Mouse (Mus musculus) neural tube, embryonic 14.5 days (tissue): ENCODE data around the gene Tbc1d23. TPM values are rescaled to one million over a fixed set of nuclear protein-coding genes. Genes with fewer than 3 reads are reported as not detected.
"Not testable (repeated sequence)": the region's sequence is repeated elsewhere in the genome, so short reads cannot be mapped to it uniquely, and the experiment has no call there.

ENCODE experiments used
- ATAC-seq: fragments of 200-750 bp; cut with Nextera tagmentation; 2 replicates; pipeline ENCODE4 v1.8.0; 2017; ENCODE audit warnings: low read depth, mild to moderate bottlenecking, moderate TSS enrichment, moderate library complexity
- H3K27ac ChIP-seq: fragments of 300-500 bp; sonication (generic); 2 replicates; pipeline ENCODE4 v1.5.1; 2014; ENCODE audit warnings: low read depth, mild to moderate bottlenecking, control low read depth, low read length, moderate library complexity, mixed read lengths
- H3K27me3 ChIP-seq: fragments of 300-500 bp; sonication (generic); 2 replicates; pipeline ENCODE4 v1.6.1; 2014; ENCODE audit warnings: low read length; ENCODE audit not compliant: control insufficient read depth, insufficient read depth
- H3K36me3 ChIP-seq: fragments of 300-500 bp; sonication (generic); 2 replicates; pipeline ENCODE4 v1.6.1; 2014; ENCODE audit warnings: low read length, mixed read lengths; ENCODE audit not compliant: control insufficient read depth, insufficient read depth
- H3K4me1 ChIP-seq: fragments of 300-500 bp; sonication (generic); 2 replicates; pipeline ENCODE4 v1.6.1; 2014; ENCODE audit warnings: low read length; ENCODE audit not compliant: control insufficient read depth, insufficient read depth
- H3K4me2 ChIP-seq: fragments of 300-500 bp; sonication (generic); 2 replicates; pipeline ENCODE4 v1.6.1; 2014; ENCODE audit warnings: mild to moderate bottlenecking, low read depth, low read length, control low read depth
- H3K4me3 ChIP-seq: fragments of 300-500 bp; sonication (generic); 2 replicates; pipeline ENCODE4 v1.5.1; 2014; ENCODE audit warnings: low read depth, low read length, control low read depth, mixed read lengths
- H3K9ac ChIP-seq: fragments of 300-500 bp; sonication (generic); replicated peaks from 2 replicates; pipeline ENCODE4 v1.6.1; 2014; ENCODE audit warnings: low read depth, mild to moderate bottlenecking, control low read depth, low read length, mixed read lengths
- H3K9me3 ChIP-seq: fragments of 300-500 bp; sonication (generic); 2 replicates; pipeline ENCODE4 v1.6.1; 2016; ENCODE audit warnings: low read length; ENCODE audit not compliant: control insufficient read depth
- WGBS: fragments of 180-500 bp; shearing (Covaris S2); extraction: QIAGEN DNeasy Blood & Tissue Kit; methylation state at CpG from one replicate; pipeline ENCODE4 v1.1.7; 2014; 5-methylcytosine and 5-hydroxymethylcytosine counted together
- polyA plus RNA-seq: library from polyadenylated mRNA; unstranded; fragments of >200 nt; fragmentation: Nextera tagmentation; extraction: Ambion mirVana; gene quantifications from 2 replicates; pipeline ENCODE4 v1.2.1, GENCODE M21; 2014

Tbc1d23 gene
- polyA plus RNA-seq, 1 experiment from 2014 or later: 46.7 TPM

DNA sequence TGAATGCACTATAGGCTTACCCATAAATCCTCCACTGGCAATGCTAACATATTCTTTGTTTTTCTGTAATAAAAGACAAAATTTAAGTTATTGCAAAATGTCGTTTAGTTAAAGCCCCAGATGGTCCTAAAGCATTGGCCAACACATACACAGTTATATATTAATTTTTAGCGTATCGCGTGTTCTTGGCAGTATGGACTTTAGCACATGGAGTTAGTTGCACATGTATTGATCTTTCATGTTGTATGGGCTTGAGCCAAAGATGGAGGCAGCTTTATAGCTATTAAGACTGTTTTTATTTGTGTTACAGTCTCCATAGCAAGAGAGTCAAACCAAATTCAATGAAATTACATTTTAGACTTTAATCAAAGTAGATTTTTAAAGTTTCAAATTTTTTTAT, 44.7 kb downstream of the Tbc1d23 start:
- H3K27me3 ChIP-seq: no peaks in the 10 kb centered on the region
- no peak overlapping the region for H3K4me3 ChIP-seq
- WGBS: 95% methylated on average over 4 of the region's 4 CpGs
- H3K9me3 ChIP-seq: no peaks in the 10 kb centered on the region
- ATAC-seq: no peak
- no peak overlapping the region for H3K27ac ChIP-seq
- no peaks in the 10 kb centered on the region for H3K4me1 ChIP-seq
- peaks cover 38% of the 10 kb centered on the region for H3K36me3 ChIP-seq
- no peak overlapping the region for H3K4me2 ChIP-seq
- no peak overlapping the region for H3K9ac ChIP-seq

DNA sequence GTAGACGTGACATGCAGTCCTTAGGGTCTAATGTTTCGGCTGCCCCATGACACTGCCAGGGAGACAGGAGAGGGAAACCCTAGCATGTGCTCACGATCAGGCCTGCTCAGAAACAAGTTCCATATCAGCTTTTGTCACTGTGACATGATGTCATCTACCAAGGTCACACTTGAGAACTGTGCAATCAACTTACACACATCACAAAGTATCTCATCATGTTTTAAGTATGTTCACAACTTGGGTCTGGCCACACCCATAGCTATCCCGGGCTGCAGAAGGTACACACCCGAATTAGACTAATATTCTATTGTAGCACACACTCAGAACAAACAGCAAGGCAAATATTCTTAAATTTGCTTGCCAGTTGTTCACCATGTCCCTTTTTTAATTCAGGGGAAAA, 49.3 kb downstream of the Tbc1d23 start:
- H3K36me3 ChIP-seq: peaks cover 35% of the 10 kb centered on the region
- 95% methylated on average over 5 of the region's 5 CpGs for whole genome bisulfite sequencing
- H3K9me3 ChIP-seq: no peaks in the 10 kb centered on the region
- H3K27me3 ChIP-seq: no peaks in the 10 kb centered on the region
- H3K4me3 ChIP-seq: no peak overlapping the region
- H3K4me1 ChIP-seq: no peaks in the 10 kb centered on the region
- H3K4me2 ChIP-seq: no peak overlapping the region
- no peak overlapping the region for H3K27ac ChIP-seq
- H3K9ac ChIP-seq: no peak overlapping the region
- ATAC-seq: no peak

- H3K4me2 ChIP-seq: no peak overlapping the region
- no peaks in the 10 kb centered on the region for H3K9me3 ChIP-seq
- ATAC-seq: no peak
- H3K4me3 ChIP-seq: no peak overlapping the region
- H3K9ac ChIP-seq: no peak overlapping the region
- no peak overlapping the region for H3K27ac ChIP-seq
- no peaks in the 10 kb centered on the region for H3K27me3 ChIP-seq
- 89% methylated on average over 11 of the region's 11 CpGs for WGBS
- peaks cover 35% of the 10 kb centered on the region for H3K36me3 ChIP-seq
- no peaks in the 10 kb centered on the region for H3K4me1 ChIP-seq
Measured at GRCm38 (mm10) chr16:57181180-57181579, 50.1 kb downstream of the Tbc1d23 start.

GRCm38 (mm10) chr16:57177664-57178063, 53.6 kb downstream of the Tbc1d23 start:
- no peak overlapping the region for H3K27ac ChIP-seq
- H3K36me3 ChIP-seq: peaks cover 18% of the 10 kb centered on the region
- H3K27me3 ChIP-seq: no peaks in the 10 kb centered on the region
- no peak overlapping the region for H3K9ac ChIP-seq
- H3K4me2 ChIP-seq: no peak overlapping the region
- 93% methylated on average over 10 of the region's 10 CpGs for WGBS
- no peaks in the 10 kb centered on the region for H3K9me3 ChIP-seq
- H3K4me1 ChIP-seq: no peaks in the 10 kb centered on the region
- ATAC-seq: no peak; the same call in 1 of the 2 replicates
- H3K4me3 ChIP-seq: no peak overlapping the region

DNA sequence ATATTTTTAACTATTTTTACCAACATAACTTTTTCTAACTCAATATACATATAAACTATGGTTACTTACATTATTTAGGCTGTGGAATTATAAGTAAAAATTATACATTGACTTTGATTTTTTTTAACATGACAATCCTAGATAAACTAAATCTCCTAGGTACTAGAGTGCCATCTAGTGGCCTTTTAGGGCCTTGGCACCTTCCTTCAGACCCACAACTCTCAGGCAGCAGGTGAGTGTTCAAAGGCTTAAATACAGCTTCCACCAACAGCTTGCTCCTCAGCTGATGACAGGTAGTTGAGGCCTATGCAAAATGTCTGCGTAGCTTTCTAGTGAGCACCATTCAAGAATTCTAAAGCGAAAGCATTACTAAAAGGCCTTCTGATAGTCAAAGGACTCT, 54.0 kb downstream of the Tbc1d23 start:
- Histone ChIP-seq H3K27ac (no peak overlapping the region), H3K27me3 (no peaks in the 10 kb centered on the region), H3K4me2 (no peak overlapping the region), H3K9ac (no peak overlapping the region), H3K36me3 (peaks cover 18% of the 10 kb centered on the region), H3K9me3 (no peaks in the 10 kb centered on the region), H3K4me3 (no peak overlapping the region), H3K4me1 (no peaks in the 10 kb centered on the region)
- 61% methylated on average over 2 of the region's 2 CpGs for WGBS
- ATAC-seq: peak; percentile 38; the same call in 1 of the 2 replicates

DNA sequence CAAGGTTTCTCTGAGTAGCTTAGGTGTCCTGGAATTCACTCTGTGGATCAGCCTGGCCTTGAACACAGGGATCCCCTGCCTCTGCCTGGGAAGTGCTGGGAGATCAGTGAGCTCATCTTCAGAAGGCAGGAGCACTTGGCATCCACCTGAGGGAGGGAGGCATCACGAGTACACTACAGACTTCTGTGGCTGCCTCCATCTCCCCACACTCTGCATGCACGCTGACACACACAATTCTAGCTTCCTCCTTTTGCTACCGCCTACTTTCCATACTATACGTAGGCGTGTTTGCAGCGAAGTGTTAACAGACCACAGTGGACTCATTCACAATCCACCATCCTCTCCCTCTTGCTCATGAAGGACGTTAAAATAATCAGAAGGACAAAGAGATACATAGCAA, 55.0 kb downstream of the Tbc1d23 start:
- WGBS: 93% methylated on average over 7 of the region's 7 CpGs
- H3K9ac ChIP-seq: no peak overlapping the region

GRCm38 (mm10) chr16:57175751-57176150, 55.6 kb downstream of the Tbc1d23 start:
- H3K9me3 ChIP-seq: no peaks in the 10 kb centered on the region
- no peak overlapping the region for H3K9ac ChIP-seq
- no peaks in the 10 kb centered on the region for H3K4me1 ChIP-seq
- no peak overlapping the region for H3K4me3 ChIP-seq
- no peak overlapping the region for H3K4me2 ChIP-seq
- H3K27me3 ChIP-seq: no peaks in the 10 kb centered on the region
- no peak for ATAC-seq
- 63% methylated on average over 2 of the region's 2 CpGs for WGBS
- H3K36me3 ChIP-seq: peaks cover 15% of the 10 kb centered on the region
- no peak overlapping the region for H3K27ac ChIP-seq

More for the DNA sequence above, 55.0 kb downstream of the Tbc1d23 start:
- Histone ChIP-seq H3K4me2 (no peak overlapping the region), H3K4me3 (no peak overlapping the region), H3K36me3 (peaks cover 14% of the 10 kb centered on the region), H3K4me1 (no peaks in the 10 kb centered on the region), H3K9me3 (no peaks in the 10 kb centered on the region), H3K27me3 (no peaks in the 10 kb centered on the region), H3K27ac (no peak overlapping the region)
- no peak for ATAC-seq

- H3K4me3 ChIP-seq, H3K27me3 ChIP-seq, ATAC-seq, H3K4me1 ChIP-seq, H3K27ac ChIP-seq, H3K4me2 ChIP-seq, H3K9ac ChIP-seq, H3K9me3 ChIP-seq: not testable (repeated sequence)
- peaks cover 15% of the 10 kb centered on the region for H3K36me3 ChIP-seq
Measured at GRCm38 (mm10) chr16:57174480-57174879, 56.8 kb downstream of the Tbc1d23 start.

GRCm38 (mm10) chr16:57171570-57171969, 59.7 kb downstream of the Tbc1d23 start:
- H3K4me1 ChIP-seq: peaks cover 5% of the 10 kb centered on the region; the same call in 1 of the 2 replicates
- H3K27me3 ChIP-seq: no peaks in the 10 kb centered on the region
- H3K4me3 ChIP-seq: no peak overlapping the region
- H3K9ac ChIP-seq: no peak overlapping the region
- H3K27ac ChIP-seq: no peak overlapping the region
- H3K9me3 ChIP-seq: no peaks in the 10 kb centered on the region
- peaks cover 15% of the 10 kb centered on the region; the same call in 1 of the 2 replicates for H3K36me3 ChIP-seq
- ATAC-seq: no peak
- H3K4me2 ChIP-seq: no peak overlapping the region
- WGBS: 87% methylated on average over 6 of the region's 6 CpGs
